Mouse (Mus musculus): ENCODE measurements around the gene Cbx1.
A peak's percentile ranks its signal among the peaks of the same experiment; 100 is the strongest.

Cbx1 gene

GRCm38 (mm10) chr11:96788871-96789795, at the start of gene Cbx1:
Cbx1 (plus strand) TSS chr11:96789127.
- DNase-seq: peak; percentile 96

DNA sequence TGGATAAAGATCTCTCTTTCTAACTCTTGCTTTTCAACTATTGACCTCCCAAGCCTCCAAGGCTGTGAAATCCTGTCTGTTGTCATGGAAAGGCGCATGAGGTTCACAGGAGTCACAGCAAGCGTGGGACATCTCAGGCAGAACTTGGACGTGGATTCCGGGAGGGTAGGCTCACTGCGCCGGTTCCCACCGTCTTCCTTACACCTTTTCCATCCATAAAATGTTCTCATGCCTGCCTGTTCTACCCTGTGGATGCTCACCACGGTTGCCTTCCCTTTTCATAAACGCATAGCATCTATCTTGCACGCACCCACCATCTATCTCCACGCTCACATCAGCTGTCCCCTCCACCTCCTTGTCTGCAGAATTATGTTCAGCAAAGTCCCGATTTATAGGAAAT, 48.1 kb upstream of the Cbx1 start:
- peak; percentile 36 for DNase-seq

- peak; percentile 77 for DNase-seq
Observed at GRCm38 (mm10) chr11:96741995-96742394, 46.9 kb upstream of the Cbx1 start.

- DNase-seq: peak; percentile 35
Observed at GRCm38 (mm10) chr11:96743000-96743399, 45.9 kb upstream of the Cbx1 start.

GRCm38 (mm10) chr11:96743891-96744290, 45.0 kb upstream of the Cbx1 start:
- DNase-seq: no peak

DNA sequence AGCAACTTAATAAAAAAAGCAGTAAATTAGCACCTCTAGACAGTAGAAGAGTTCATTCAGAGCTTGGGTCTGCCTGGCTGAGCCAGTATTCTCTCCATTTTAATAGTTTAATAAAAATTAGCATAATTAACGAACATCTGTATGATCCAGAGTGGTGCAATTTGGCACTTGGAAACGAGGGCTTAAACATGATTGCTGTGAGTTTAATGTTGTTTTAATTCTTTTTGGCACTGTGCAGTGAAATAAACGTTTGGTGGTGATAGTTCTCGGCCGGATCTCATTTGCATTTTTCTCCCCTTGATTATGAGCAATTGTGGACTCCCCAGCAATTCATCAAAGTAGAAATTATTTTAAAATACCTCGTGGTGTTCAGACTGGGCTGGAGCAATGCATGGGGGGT, 42.3 kb upstream of the Cbx1 start:
- DNase-seq: no peak

DNA sequence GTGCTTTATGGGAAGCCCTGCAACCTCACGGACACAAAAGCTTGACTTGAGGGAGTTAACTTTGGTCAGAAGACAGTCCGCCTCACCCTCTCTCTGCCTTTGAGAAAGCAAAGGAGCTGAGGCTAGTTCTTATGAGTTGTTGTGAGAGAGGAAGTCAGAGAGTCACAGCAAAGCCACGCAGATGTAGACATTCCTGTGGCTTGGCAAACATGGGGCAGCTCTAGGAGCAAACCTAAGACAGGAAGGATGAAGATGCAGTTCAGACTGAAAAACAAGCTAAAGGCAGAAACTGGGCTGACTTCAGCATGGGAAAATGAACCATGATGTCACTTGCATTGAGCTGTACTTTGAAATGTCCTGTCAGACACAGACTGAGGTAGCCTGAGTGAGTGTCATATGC, 41.4 kb upstream of the Cbx1 start:
- DNase-seq: no peak

GRCm38 (mm10) chr11:96755298-96755697, 33.6 kb upstream of the Cbx1 start:
- DNase-seq: no peak

- DNase-seq: no peak
Observed at GRCm38 (mm10) chr11:96757421-96757820, 31.5 kb upstream of the Cbx1 start.

DNA sequence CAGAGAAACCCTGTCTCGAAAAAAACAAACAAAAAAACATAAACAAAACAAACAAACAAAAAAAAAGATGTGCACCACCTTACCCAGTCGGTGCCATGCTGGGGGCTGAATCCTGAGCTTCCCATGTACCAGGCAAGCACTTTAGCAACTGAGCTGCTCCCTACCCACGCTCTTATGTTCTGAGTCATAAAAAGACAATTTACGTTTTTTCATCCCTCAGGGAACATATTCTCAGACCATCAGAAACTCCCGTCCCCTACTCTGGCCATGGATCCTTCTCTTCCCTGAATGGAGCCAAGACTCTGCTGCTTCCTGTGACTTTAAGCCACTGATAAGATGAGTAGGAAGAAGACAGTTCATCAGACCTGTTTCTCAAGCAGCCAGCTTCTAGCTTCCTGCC, 30.5 kb upstream of the Cbx1 start:
- DNase-seq: no peak

DNA sequence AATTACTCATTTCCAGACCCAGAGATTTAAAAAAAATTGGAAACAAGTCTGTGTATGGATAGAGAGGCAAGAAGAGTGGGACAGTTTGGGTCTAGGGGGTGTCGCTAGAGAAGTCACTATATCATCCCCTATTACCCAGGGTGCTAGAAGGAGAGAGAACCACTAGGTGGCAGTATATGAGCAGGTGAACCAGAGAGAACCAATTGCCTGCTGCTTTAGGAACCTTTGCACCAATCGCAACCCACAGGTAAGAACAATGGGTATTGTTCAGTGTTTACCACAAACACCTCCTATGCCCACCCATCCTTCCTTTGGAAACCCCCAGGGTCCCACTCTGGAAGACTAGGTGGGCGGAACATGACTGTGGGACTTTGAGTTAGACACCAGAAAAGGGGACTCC, 28.9 kb upstream of the Cbx1 start:
- peak; percentile 70 for DNase-seq

DNA sequence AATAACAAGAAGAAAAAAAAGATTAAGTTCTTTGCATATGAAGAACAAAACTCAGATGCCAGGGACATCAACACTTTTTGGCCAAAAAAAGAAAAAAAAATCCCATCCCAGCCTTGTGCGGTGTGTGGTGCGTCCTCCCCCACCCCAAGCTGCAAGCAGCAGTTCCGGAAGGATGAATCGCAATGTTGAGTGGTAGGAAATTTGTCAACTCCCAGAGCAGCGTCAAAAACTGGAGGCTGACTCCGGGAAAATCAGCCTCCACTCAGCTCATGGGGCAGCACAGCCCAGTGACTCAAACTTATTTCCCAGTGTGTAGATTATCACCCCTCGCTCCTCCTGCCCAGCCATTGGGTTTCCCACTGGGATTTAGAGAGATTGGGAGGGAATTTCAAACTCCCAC, 26.9 kb upstream of the Cbx1 start:
- no peak for DNase-seq

GRCm38 (mm10) chr11:96762742-96763470, 26.0 kb upstream of the Cbx1 start:
- DNase-seq: no peak

DNA sequence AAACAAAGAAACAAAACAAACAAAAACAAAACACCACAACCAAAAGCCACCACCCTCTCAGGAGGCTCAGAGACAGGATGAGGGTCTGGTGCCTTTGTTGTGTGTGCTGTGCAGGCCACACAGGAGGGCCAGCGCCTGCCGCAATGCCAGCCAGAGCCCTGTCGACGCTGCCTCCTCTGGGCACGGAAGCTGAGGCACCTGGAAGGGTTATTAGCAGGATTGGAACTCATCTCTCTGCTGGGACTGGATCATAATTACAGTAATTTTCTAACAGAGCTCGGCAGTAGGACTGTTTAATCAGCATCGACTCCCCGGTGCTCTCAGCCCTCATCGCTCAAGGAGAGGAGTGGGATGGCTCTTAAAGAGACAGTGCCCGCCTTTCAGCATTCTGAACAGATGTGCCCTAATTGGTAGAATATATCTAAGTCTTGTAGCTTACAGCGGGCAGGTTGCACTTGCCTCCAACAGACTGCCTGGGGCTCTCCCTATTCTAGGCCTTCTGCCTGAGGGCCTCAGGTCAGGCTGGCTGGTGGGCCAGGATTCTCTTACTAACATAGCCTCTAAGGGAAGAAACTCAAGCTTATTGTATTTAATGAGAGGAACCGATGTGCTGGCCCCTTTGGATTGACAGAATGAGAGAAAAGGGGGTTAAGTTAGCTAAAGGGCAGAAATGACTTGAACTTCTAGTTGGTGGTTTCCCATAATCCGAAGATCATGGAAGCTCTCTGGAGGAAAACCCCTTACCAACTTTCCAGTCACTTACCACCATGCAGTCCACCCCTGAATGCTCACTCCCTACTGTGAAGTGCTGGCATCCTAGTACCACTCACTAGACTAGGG, 24.2 kb upstream of the Cbx1 start:
- DNase-seq: no peak

GRCm38 (mm10) chr11:96765645-96766044, 23.3 kb upstream of the Cbx1 start:
- DNase-seq: no peak

GRCm38 (mm10) chr11:96766555-96766954, 22.4 kb upstream of the Cbx1 start:
- DNase-seq: no peak

- DNase-seq: peak; percentile 68
Observed at GRCm38 (mm10) chr11:96767096-96767495, 21.8 kb upstream of the Cbx1 start.

- no peak for DNase-seq
Observed at GRCm38 (mm10) chr11:96768240-96768639, 20.7 kb upstream of the Cbx1 start.

GRCm38 (mm10) chr11:96771274-96771975, 17.5 kb upstream of the Cbx1 start:
- no peak for DNase-seq

DNA sequence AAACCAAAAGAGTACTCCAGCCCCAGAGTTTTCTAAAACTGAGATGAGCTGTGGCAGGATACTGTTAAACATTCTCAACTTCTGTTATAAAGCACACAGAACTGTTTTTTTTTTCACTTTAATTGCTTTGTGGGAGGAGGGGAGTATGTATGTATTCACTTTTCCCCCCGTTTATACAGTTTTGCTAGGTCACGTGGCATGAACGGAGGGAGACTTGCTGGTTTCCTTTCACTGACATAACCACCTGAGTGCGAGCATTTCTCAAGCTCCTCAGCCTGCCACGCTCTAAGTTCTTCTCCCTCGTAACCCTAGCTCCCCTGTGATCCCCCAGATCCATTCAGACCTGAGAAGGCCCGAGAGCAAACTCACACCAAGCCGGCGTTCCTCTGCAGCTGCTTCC, 16.5 kb upstream of the Cbx1 start:
- DNase-seq: no peak

GRCm38 (mm10) chr11:96774536-96774935, 14.4 kb upstream of the Cbx1 start:
- peak; percentile 32 for DNase-seq

DNA sequence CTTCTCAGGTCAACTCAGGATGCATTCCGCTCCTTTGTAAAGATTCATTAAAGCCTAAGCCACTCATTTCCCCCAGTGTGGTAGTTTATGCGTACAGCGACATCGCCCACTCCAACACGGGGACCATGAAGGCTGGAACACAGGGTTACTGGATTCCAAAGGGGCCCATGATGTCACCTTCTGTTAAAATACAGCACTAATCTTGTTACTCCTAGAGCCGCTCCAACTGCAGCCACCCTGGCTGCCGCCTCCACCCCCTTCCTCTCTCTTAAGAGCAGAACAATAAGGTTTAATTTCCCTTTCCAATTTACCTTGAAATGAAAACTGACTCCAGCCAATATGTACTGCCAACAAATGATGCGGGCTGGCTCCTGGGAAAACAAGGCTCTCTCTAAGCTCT, 13.9 kb upstream of the Cbx1 start:
- DNase-seq: no peak

- no peak for DNase-seq
Observed at GRCm38 (mm10) chr11:96775665-96776064, 13.3 kb upstream of the Cbx1 start.
